Mouse (Mus musculus) cerebellum, adult 2 months (tissue): ENCODE measurements at regions not wholly inside any gene's neighbourhood (a gene's known extent, or its start where the extent isn't known, plus 50 kb on each side); places are given as distances from the start of the nearest gene placed in this dataset.

Source experiments
- CTCF ChIP-seq: fragments of 200-500 bp; IDR thresholded peaks from 2 replicates; pipeline ENCODE4 v1.5.1; 2011; ENCODE audit warnings: low read depth, mild to moderate bottlenecking, control low read depth, low read length, moderate library complexity, borderline replicate concordance; ENCODE audit not compliant: insufficient read depth
- POLR2A ChIP-seq: fragments of 200-500 bp; IDR thresholded peaks from 2 replicates; pipeline ENCODE4 v1.6.1; 2011; ENCODE audit warnings: low read length, control low read depth, borderline replicate concordance; ENCODE audit not compliant: insufficient read depth

GRCm38 (mm10) chr6:78250541-78250940, 119.9 kb upstream of the Reg3b start:
- TF ChIP-seq CTCF, result no peak
- TF ChIP-seq POLR2A, result no peak
